Mouse (Mus musculus) frontal cortex, adult (tissue): Measurements from ENCODE around the gene Kcnk7.

Experiments
- ATAC-seq: cut with Nextera tagmentation; 2 replicates; pipeline ENCODE4 v1.9.2; 2017; ENCODE audit warnings: mild to moderate bottlenecking, moderate library complexity, mixed read lengths; ENCODE audit not compliant: low TSS enrichment

The Kcnk7 gene

GRCm38 (mm10) chr19:5725029-5725707 lies 21.0 kb downstream of the Kcnk7 start:
- ATAC-seq = no peak

GRCm38 (mm10) chr19:5725767-5726515 lies 21.8 kb downstream of the Kcnk7 start, which contains the start of gene Ehbp1l1:
Ehbp1l1 (minus strand) TSS chr19:5726317.
- no peak for ATAC-seq

- ATAC-seq = no peak
Observed at GRCm38 (mm10) chr19:5726961-5727578, 22.9 kb downstream of the Kcnk7 start.

GRCm38 (mm10) chr19:5727701-5728100 lies 23.5 kb downstream of the Kcnk7 start:
- ATAC-seq = peak; percentile 35; the same call in 1 of the 2 replicates

- ATAC-seq = peak; percentile 28
Observed at GRCm38 (mm10) chr19:5728631-5729443, 24.7 kb downstream of the Kcnk7 start.

GRCm38 (mm10) chr19:5729444-5729815 lies 25.3 kb downstream of the Kcnk7 start, which contains the start of gene Fam89b:
Fam89b (minus strand) TSS chr19:5729653.
- peak; percentile 80 for ATAC-seq

- ATAC-seq = no peak
Observed at GRCm38 (mm10) chr19:5730314-5731186, 26.4 kb downstream of the Kcnk7 start.

- peak; percentile 72 for ATAC-seq
Observed at GRCm38 (mm10) chr19:5731264-5731978, 27.3 kb downstream of the Kcnk7 start.

GRCm38 (mm10) chr19:5734325-5734724 lies 30.2 kb downstream of the Kcnk7 start:
- ATAC-seq = no peak

GRCm38 (mm10) chr19:5739446-5739845 lies 35.3 kb downstream of the Kcnk7 start:
- ATAC-seq = no peak

GRCm38 (mm10) chr19:5740320-5741317 lies 36.5 kb downstream of the Kcnk7 start, which contains the start of gene Ltbp3:
Ltbp3 (plus strand) TSS chr19:5740904.
- no peak for ATAC-seq

GRCm38 (mm10) chr19:5741641-5742240 lies 37.6 kb downstream of the Kcnk7 start:
- ATAC-seq = peak; percentile 81

- peak; percentile 20; the same call in 1 of the 2 replicates for ATAC-seq
Observed at GRCm38 (mm10) chr19:5742241-5742641, 38.1 kb downstream of the Kcnk7 start.

GRCm38 (mm10) chr19:5743576-5743975 lies 39.4 kb downstream of the Kcnk7 start:
- no peak for ATAC-seq

- ATAC-seq = no peak
Observed at GRCm38 (mm10) chr19:5745756-5746710, 41.9 kb downstream of the Kcnk7 start.

GRCm38 (mm10) chr19:5746907-5747363 lies 42.8 kb downstream of the Kcnk7 start:
- ATAC-seq = no peak

GRCm38 (mm10) chr19:5749476-5749875 lies 45.3 kb downstream of the Kcnk7 start:
- ATAC-seq = 0 out of 2 replicates have a peak, but pooled peaks have one; percentile 50
